Mouse (Mus musculus) kidney, embryonic 15.5 days (tissue): ENCODE data around the gene Grm4. TPM values are rescaled to one million over a fixed set of nuclear protein-coding genes. Genes with fewer than 3 reads are reported as not detected.

Experiments
- ATAC-seq: fragments of 200-750 bp; cut with Nextera tagmentation; replicated peaks from 2 replicates; pipeline ENCODE4 v1.8.0; 2017; ENCODE audit warnings: moderate TSS enrichment; ENCODE audit not compliant: low FRiP score
- H3K27ac ChIP-seq: fragments of 300-500 bp; sonication (generic); 2 replicates; pipeline ENCODE4 v1.5.1; 2015; ENCODE audit warnings: mild to moderate bottlenecking, inconsistent platforms
- H3K27me3 ChIP-seq: fragments of 300-500 bp; sonication (generic); 2 replicates; pipeline ENCODE4 v1.6.1; 2015; ENCODE audit warnings: inconsistent platforms
- H3K36me3 ChIP-seq: fragments of 300-500 bp; sonication (generic); 2 replicates; pipeline ENCODE4 v1.6.1; 2015; ENCODE audit warnings: inconsistent platforms
- H3K4me1 ChIP-seq: fragments of 300-500 bp; sonication (generic); 2 replicates; pipeline ENCODE4 v1.6.1; 2015; ENCODE audit warnings: inconsistent platforms
- H3K4me2 ChIP-seq: fragments of 300-500 bp; sonication (generic); 2 replicates; pipeline ENCODE4 v1.6.1; 2015; ENCODE audit warnings: moderate library complexity, mild to moderate bottlenecking, inconsistent platforms
- H3K4me3 ChIP-seq: fragments of 300-500 bp; sonication (generic); replicated peaks from 2 replicates; pipeline ENCODE4 v1.5.1; 2015; ENCODE audit warnings: mild to moderate bottlenecking, inconsistent platforms
- H3K9ac ChIP-seq: fragments of 300-500 bp; sonication (generic); 2 replicates; pipeline ENCODE4 v1.6.1; 2015; ENCODE audit warnings: mild to moderate bottlenecking, inconsistent platforms
- H3K9me3 ChIP-seq: fragments of 300-500 bp; sonication (generic); replicated peaks from 2 replicates; pipeline ENCODE4 v1.6.1; 2016; ENCODE audit warnings: inconsistent platforms
- WGBS: fragments of 180-500 bp; shearing (Covaris S2); methylation state at CpG from one replicate; pipeline ENCODE4 v1.1.7; 2015; ENCODE audit warnings: mixed read lengths; 5-methylcytosine and 5-hydroxymethylcytosine counted together
- polyA plus RNA-seq: library from polyadenylated mRNA; unstranded; fragments of >200 nt; fragmentation: Nextera tagmentation; extraction: Ambion mirVana; gene quantifications from 2 replicates; pipeline ENCODE4 v1.2.1, GENCODE M21; 2015

Gene Grm4
- polyA plus RNA-seq, 1 experiment from 2014 or later, result 1.2 TPM

DNA sequence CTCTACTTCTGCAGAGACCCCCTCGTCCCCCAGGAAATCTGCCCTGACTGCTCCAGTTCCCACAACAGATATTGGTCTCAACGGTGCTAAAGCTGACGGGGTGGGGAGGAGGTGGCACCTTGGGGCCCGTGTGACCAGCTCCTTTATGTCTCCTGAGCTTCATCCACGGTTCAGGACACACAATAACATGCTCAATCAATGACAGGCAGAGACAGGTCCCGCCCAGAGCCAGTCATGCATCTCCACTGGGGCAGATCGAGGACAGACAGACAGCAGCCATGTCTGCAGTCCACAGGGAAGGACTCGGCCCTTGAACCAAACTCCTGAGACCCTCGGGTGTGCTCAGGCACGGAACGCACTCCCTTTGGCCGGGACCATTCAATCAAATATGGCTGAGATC is 13.2 kb downstream of the Grm4 start:
- peaks cover 61% of the 10 kb centered on the region for H3K4me1 ChIP-seq
- H3K36me3 ChIP-seq, result no peaks in the 10 kb centered on the region
- H3K27me3 ChIP-seq, result peaks cover 81% of the 10 kb centered on the region
- no peak overlapping the region for H3K4me3 ChIP-seq
- H3K9me3 ChIP-seq, result no peaks in the 10 kb centered on the region
- ATAC-seq, result no peak
- no peak overlapping the region for H3K4me2 ChIP-seq
- no peak overlapping the region for H3K27ac ChIP-seq
- 40% methylated on average over 12 of the region's 12 CpGs for WGBS
- no peak overlapping the region for H3K9ac ChIP-seq

DNA sequence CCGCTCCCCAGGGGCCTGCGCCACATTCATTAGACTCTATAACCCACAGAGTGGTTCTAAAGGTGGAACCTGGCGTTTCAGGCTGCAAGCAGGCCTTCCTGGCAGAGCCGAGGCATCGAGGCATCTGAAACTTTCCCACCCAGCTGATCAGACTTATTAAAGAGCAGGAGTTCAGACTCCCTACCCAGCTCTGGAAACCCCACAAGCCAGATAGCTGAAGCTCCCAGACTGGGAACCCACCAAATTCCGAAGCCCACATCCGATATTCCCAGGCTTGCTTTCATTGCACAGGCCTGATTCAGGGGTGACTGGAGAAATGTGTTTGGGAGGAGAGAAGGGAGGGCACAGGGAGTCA is 13.6 kb downstream of the Grm4 start:
- Histone ChIP-seq H3K4me2 (no peak overlapping the region), H3K4me3 (no peak overlapping the region), H3K36me3 (no peaks in the 10 kb centered on the region), H3K27ac (no peak overlapping the region), H3K4me1 (peaks cover 61% of the 10 kb centered on the region), H3K27me3 (peaks cover 81% of the 10 kb centered on the region), H3K9me3 (no peaks in the 10 kb centered on the region), H3K9ac (no peak overlapping the region)
- 78% methylated on average over 7 of the region's 7 CpGs for WGBS
- ATAC-seq, result no peak

DNA sequence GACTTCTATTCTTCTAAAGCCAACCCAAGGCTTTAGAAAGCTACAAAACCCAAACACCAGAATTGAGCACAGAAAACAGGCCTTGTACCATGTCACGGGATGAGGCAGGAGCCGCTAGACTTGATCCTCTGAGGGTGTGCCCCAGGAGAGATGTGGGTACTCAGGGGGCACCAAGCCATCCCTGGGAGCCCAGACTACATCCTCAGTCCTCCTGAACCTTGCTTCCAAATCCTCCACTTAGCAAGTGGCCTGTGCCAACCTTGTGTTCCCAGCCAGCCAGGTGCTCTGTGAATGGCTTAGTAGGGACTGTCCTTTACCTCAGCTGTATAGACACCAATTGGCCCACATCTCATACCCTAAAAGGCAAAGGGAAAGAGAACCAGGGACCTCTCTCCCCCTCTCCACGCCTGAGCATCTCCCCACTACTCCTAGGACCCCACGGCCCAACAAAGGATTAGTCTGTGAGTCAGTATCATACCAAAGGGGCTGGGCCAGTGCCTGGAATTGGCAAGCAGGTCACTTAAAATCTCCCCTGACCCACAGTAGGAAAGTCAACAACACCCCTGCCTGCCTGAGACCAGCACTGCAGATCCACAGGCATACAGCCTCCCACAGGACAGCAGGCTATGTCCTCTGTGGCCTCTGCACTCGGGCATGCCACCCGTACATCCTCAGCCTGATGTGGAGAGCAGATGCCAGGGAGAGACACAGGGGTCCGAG is 14.2 kb downstream of the Grm4 start:
- ATAC-seq, result no peak
- Histone ChIP-seq H3K4me1 (peaks cover 61% of the 10 kb centered on the region), H3K9ac (no peak overlapping the region), H3K4me2 (no peak overlapping the region), H3K27ac (no peak overlapping the region), H3K36me3 (no peaks in the 10 kb centered on the region), H3K9me3 (no peaks in the 10 kb centered on the region), H3K27me3 (peaks cover 79% of the 10 kb centered on the region), H3K4me3 (no peak overlapping the region)
- WGBS, result 84% methylated on average over 7 of the region's 7 CpGs

DNA sequence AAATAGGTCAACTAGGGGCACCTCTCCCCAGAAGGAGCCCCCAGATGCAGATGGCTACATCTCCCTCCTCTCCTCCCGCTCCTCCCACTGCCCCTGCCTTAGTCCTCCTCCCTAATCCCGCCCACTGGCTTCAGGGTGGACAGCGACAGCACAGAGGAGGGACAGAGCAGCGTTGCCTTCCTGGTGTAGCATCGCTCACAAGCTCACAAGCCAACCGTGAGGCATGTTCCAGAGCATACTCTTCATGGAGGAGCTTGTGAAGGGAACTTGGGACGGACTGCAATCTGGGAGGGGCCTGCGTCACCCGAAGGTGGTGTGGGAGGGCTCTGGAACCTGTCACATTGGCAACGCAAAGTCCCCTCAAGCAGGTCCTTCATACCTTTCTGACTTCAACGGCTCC is 14.8 kb downstream of the Grm4 start:
- 34% methylated on average over 11 of the region's 11 CpGs for WGBS
- Histone ChIP-seq H3K4me3 (no peak overlapping the region), H3K36me3 (no peaks in the 10 kb centered on the region), H3K4me2 (no peak overlapping the region), H3K27ac (no peak overlapping the region), H3K9ac (no peak overlapping the region), H3K9me3 (no peaks in the 10 kb centered on the region), H3K27me3 (peaks cover 76% of the 10 kb centered on the region), H3K4me1 (peaks cover 63% of the 10 kb centered on the region)
- ATAC-seq, result no peak

DNA sequence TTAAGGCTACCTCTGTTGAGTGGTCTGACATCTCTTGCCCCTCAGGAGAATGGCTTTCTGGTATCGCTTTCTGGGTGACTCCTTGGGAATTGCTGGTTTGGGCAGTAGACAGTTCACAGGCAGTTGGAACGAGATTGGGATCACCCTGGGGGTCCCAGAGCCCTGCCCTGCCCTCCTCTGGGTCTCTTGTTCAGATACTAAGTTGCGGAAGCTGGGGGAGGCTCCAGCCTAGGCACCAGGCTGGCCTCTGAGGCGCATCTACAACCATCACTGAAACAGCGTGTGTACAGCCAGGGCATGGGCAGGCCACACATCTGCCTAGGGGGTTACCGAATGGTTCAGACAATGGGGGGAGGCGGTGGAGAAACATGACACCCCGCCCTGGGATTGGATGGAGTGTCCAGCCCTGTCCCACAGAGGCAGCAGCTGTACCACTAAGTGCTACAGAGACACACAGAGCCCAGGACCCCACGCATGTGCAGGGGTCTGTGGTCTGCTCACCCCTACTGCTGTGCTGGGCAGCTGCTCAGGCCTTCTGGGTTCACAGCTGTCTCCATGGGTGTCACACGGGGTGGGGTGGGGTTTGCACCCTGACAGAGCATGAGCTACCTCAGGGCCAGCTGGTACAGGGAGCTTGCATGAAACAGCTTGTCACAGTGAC is 15.9 kb downstream of the Grm4 start:
- H3K27me3 ChIP-seq, result peaks cover 74% of the 10 kb centered on the region
- H3K4me3 ChIP-seq, result no peak overlapping the region
- H3K9ac ChIP-seq, result no peak overlapping the region
- H3K9me3 ChIP-seq, result no peaks in the 10 kb centered on the region
- ATAC-seq, result peak; percentile 79
- H3K27ac ChIP-seq, result no peak overlapping the region
- peaks cover 69% of the 10 kb centered on the region for H3K4me1 ChIP-seq
- H3K36me3 ChIP-seq, result no peaks in the 10 kb centered on the region
- H3K4me2 ChIP-seq, result no peak overlapping the region
- WGBS, result 16% methylated on average over 10 of the region's 10 CpGs

DNA sequence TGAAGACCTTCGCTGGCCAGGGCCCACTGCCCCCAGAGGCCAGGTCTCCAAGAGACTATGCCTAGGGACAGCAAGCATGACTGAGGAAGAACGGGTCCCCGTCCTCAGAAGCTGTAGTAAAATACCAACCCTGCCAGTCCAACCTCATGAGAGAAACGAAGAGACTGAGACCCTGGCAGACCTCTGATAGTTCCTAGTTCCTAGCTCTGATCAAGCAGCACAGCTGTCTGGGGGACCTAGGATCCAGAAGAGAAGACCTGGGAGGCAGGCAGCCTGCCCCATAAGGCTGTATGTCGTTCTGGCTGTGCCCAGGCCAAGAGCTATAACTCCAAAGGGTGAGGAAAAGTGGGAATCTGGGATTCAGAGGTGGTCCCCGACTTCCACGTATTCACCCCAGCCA is 17.3 kb downstream of the Grm4 start:
- Histone ChIP-seq H3K27ac (no peak overlapping the region), H3K9me3 (no peaks in the 10 kb centered on the region), H3K4me3 (no peak overlapping the region), H3K36me3 (no peaks in the 10 kb centered on the region), H3K4me2 (no peak overlapping the region), H3K27me3 (peaks cover 65% of the 10 kb centered on the region), H3K9ac (no peak overlapping the region), H3K4me1 (peaks cover 68% of the 10 kb centered on the region)
- 40% methylated on average over 7 of the region's 7 CpGs for whole genome bisulfite sequencing
- ATAC-seq, result no peak

DNA sequence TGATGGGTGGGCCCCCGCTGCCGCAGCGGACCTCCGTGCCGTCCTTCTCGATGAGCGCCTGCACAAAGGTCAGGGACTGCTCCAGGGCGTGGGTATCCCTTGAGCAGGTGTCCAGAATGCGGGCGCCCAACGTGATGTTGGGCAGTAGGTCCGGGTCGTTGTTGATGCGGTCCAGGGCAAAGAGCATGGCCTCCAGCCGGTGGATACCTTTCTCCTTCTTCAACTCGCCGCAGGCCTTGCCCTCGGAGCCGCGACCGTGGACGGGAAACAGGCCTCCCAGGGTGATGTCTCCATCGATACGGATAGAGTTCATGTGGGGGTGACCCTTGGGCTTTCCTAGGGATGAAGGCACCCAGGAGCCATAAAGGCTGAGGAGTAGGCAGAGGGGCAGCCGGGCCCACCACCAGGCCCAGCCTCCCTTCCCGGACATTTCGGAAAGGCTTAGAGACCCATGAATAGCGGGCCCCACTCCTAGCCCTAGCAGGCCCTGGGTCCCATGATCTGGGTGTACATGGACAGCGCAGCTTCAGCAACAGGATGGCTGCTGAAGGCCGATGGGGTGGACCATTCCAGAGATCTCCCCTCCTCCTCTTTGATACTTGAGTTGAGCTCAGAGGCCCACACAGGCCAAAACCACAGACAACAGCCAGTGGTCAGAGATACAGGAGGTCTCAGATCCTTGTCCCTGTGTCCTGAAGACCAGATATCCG is 18.3 kb downstream of the Grm4 start:
- Histone ChIP-seq H3K27me3 (peaks cover 58% of the 10 kb centered on the region), H3K27ac (no peak overlapping the region), H3K4me3 (no peak overlapping the region), H3K9me3 (no peaks in the 10 kb centered on the region), H3K36me3 (no peaks in the 10 kb centered on the region), H3K4me2 (no peak overlapping the region), H3K4me1 (peaks cover 58% of the 10 kb centered on the region), H3K9ac (no peak overlapping the region)
- WGBS, result 68% methylated on average over 31 of the region's 31 CpGs
- ATAC-seq, result no peak

DNA sequence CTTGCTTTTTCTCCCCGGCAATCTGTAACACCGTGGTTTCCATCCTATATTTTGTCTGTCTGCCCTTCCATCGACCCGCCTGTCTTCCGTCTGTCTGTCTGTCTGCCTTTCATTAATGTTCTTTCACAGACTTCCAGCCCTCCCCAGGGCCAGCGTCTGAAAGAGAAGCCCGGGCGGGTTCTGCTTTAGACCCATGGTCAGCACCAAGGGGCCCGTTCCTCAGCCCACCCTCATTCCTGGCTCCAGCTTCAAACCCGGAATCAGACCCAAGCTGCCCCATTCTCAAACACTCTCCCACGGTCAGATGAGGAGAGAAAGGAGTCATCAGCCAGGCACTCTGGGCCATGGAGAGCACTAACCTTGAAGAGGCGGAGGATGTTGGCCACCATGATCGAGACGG is 18.9 kb downstream of the Grm4 start:
- Histone ChIP-seq H3K4me1 (peaks cover 54% of the 10 kb centered on the region), H3K36me3 (no peaks in the 10 kb centered on the region), H3K27ac (no peak overlapping the region), H3K9ac (no peak overlapping the region), H3K4me2 (peak overlapping the region; percentile 46; the same call in 1 of the 2 replicates), H3K9me3 (no peaks in the 10 kb centered on the region), H3K4me3 (no peak overlapping the region), H3K27me3 (peaks cover 55% of the 10 kb centered on the region)
- no peak for ATAC-seq
- 27% methylated on average over 14 of the region's 14 CpGs for WGBS

DNA sequence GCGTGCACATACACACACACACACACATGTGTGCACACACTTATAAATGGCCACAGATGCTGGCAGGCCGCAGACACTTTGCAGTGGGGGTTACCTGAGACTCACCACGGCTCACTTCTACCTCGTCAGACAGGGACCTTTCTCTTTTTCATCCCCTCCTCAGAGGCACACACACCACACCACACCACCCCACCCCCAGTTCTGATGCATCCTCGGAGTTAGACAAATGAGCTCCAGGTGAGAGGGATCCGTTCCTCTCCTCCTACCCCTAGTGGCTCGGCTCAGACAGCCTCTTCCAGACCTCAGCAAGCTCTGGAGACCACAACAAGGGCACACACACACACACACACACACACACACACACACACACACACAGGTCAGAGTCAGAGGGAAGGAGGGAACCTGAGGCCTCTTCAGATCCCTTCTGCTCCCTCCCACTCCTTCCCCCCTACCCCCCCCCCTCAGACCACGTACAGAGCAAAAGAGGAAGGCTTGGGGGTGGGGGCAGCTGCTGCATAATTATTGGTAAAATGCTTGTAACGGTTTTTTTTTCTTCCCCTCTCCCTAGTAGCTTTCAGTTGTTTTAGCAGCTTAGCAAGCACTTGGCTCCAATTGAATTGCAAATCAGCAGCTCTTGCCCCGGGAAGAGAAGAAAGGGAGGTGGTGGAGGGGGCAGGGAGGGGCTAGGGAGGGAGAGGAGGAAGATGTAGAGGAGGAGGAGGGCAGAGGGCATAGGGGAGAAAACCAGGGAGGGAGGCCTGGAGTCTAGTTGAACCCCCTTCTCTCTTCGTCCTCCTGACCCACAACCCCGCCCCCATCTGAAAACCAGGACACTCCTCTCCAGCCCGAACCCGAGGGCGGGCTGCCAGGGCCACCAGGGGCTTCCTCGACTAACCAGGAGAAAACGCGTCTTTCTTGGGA is 19.6 kb downstream of the Grm4 start:
- 12% methylated on average over 18 of the region's 18 CpGs for WGBS
- peaks cover 48% of the 10 kb centered on the region for H3K27me3 ChIP-seq
- H3K9me3 ChIP-seq, result no peaks in the 10 kb centered on the region
- H3K4me2 ChIP-seq, result peak overlapping the region; percentile 46
- no peak overlapping the region for H3K27ac ChIP-seq
- peaks cover 50% of the 10 kb centered on the region for H3K4me1 ChIP-seq
- no peak overlapping the region for H3K4me3 ChIP-seq
- no peak for ATAC-seq
- H3K9ac ChIP-seq, result no peak overlapping the region
- no peaks in the 10 kb centered on the region for H3K36me3 ChIP-seq

DNA sequence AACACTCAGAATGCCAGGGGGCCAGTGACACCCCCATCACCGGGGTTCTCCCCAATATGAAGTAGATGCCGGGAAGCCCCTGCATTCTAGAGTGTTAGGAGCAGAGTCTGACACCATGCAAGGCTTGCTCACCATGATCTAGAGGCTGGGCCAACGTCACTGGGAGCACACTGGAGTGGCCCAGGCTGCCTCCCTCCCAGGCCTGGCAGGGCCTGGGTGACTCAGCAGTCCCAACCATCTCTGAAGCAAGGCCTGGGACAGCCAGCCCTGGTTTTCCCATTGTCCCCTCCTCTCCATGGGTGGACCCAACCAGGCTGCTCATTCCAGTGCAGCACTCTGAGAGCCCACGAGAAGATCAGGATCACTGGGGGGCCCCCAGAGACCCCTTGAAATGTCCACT is 20.4 kb downstream of the Grm4 start:
- no peak overlapping the region for H3K4me2 ChIP-seq
- no peak overlapping the region for H3K4me3 ChIP-seq
- H3K27me3 ChIP-seq, result peaks cover 40% of the 10 kb centered on the region
- no peak for ATAC-seq
- peaks cover 43% of the 10 kb centered on the region for H3K4me1 ChIP-seq
- no peaks in the 10 kb centered on the region for H3K36me3 ChIP-seq
- no peak overlapping the region for H3K9ac ChIP-seq
- H3K9me3 ChIP-seq, result no peaks in the 10 kb centered on the region
- H3K27ac ChIP-seq, result no peak overlapping the region
- 42% methylated on average over 4 of the region's 4 CpGs for WGBS

DNA sequence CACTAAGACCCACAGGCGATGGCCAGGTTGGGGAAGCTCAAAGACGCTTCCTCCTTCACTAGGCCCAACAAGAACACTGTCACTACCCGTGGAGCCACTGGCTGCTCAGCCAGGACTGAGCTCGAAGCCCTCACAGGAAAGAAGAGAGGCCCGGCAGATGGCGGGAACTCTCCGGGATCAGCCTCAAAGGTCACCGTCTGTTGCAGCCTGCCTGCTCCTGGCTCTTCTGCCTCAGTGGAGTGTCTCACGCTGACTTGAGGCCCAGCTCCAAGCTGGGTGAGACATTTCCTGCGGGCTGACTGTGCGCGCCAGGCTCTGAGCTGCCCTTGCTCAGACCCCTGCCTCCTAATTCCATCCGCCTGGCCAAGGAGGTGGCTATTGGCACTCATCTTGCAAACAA is 22.1 kb downstream of the Grm4 start:
- H3K27ac ChIP-seq, result no peak overlapping the region
- no peak overlapping the region for H3K9ac ChIP-seq
- H3K36me3 ChIP-seq, result no peaks in the 10 kb centered on the region
- H3K27me3 ChIP-seq, result peaks cover 31% of the 10 kb centered on the region
- WGBS, result 69% methylated on average over 13 of the region's 13 CpGs
- no peaks in the 10 kb centered on the region for H3K9me3 ChIP-seq
- ATAC-seq, result no peak
- peaks cover 28% of the 10 kb centered on the region for H3K4me1 ChIP-seq
- no peak overlapping the region for H3K4me2 ChIP-seq
- H3K4me3 ChIP-seq, result no peak overlapping the region

DNA sequence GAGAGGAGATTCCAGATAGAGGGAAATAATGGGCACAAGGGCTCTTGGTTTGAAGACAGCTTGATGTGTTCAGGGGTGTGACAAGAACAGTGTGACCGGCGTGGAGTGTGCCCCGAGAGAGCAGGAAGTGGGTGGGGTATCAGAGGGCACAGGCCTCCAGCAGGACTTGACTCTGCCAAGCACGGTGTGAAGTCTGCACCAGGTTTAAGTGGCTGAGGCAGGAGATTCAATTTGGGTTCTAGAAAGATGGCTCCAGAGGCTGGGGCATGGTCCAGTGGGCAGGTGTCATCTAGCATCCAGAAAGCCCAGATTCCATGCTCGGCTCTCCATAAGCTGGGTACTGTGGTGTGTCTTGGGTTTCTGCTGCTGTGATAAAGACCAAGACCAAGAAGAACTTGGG is 23.4 kb downstream of the Grm4 start:
- Histone ChIP-seq H3K4me1 (peaks cover 23% of the 10 kb centered on the region), H3K4me2 (no peak overlapping the region), H3K36me3 (no peaks in the 10 kb centered on the region), H3K9me3 (no peaks in the 10 kb centered on the region), H3K4me3 (no peak overlapping the region), H3K27ac (no peak overlapping the region), H3K9ac (no peak overlapping the region), H3K27me3 (peaks cover 24% of the 10 kb centered on the region)
- ATAC-seq, result no peak
- 58% methylated on average over 5 of the region's 5 CpGs for WGBS
